Mouse (Mus musculus) frontal cortex, adult (tissue): ENCODE data around the gene Fbxw7.
A peak's percentile ranks its signal among the peaks of the same experiment; 100 is the strongest.

Experiments
- ATAC-seq: cut with Nextera tagmentation; 2 replicates; pipeline ENCODE4 v1.9.2; 2017; ENCODE audit warnings: mild to moderate bottlenecking, moderate library complexity, mixed read lengths; ENCODE audit not compliant: low TSS enrichment

Gene Fbxw7

GRCm38 (mm10) chr3:85024817-85025705 lies 210.0 kb downstream of the Fbxw7 start:
- ATAC-seq = peak; percentile 62
